Mouse (Mus musculus) embryonic fibroblast, embryonic 13.5 days (primary cell): ENCODE measurements at regions not wholly inside any gene's neighbourhood (a gene's known extent, or its start where the extent isn't known, plus 50 kb on each side); places are given as distances from the start of the nearest gene placed in this dataset.

Experiments
- CTCF ChIP-seq: IDR thresholded peaks from 2 replicates; pipeline ENCODE4 v1.5.1; 2011; ENCODE audit warnings: mild to moderate bottlenecking, control low read depth, low read length, moderate library complexity, borderline replicate concordance; ENCODE audit not compliant: insufficient read depth
- POLR2A ChIP-seq: IDR thresholded peaks from 2 replicates; pipeline ENCODE4 v1.6.1; 2011; ENCODE audit warnings: low read depth, mild to moderate bottlenecking, control low read depth, low read length, moderate library complexity

GRCm38 (mm10) chr15:59826164-59826950 is 190.1 kb downstream of the 4933412E24Rik start:
- no peak for TF ChIP-seq CTCF
- no peak for TF ChIP-seq POLR2A
